Mouse (Mus musculus) B cell, adult 2 months (primary cell): ENCODE data around the gene Glmn.

ENCODE experiments used
- DNase-seq, 2 experiments: peaks; one replicate each; pipeline ENCODE4 v3.0.0; 2022

Glmn gene

GRCm38 (mm10) chr5:107597301-107598077, at the start of gene Glmn, which contains the start of gene Rpap2:
Glmn (minus strand) TSS chr5:107597888.
Rpap2 (plus strand) TSS chr5:107597373.
- peak; percentile 82 to 84 for DNase-seq

DNA sequence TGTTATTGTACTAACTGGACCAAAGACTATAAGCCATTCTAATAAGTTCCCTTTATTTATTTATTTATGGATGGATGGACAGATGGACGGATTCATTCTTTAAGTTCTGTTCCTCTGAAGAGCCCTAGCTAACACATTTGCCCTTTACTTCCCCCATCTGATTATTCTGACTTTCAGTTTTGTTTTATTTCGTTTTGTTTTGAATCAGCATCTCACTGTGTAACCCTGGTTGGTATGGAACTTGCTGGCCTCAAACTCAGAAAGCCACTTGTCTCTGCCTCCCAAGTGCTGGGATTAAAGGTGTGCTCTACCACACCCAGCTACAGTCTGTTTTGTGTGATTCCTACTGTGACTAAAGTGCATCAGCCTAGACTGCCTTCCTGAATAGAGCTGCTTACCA, 48.2 kb upstream of the Glmn start:
- peak in 1 of 2 experiments; percentile 28 for DNase-seq

GRCm38 (mm10) chr5:107644595-107644994, 46.9 kb upstream of the Glmn start:
- DNase-seq: no peak

GRCm38 (mm10) chr5:107638366-107638765, 40.7 kb upstream of the Glmn start:
- DNase-seq: no peak

DNA sequence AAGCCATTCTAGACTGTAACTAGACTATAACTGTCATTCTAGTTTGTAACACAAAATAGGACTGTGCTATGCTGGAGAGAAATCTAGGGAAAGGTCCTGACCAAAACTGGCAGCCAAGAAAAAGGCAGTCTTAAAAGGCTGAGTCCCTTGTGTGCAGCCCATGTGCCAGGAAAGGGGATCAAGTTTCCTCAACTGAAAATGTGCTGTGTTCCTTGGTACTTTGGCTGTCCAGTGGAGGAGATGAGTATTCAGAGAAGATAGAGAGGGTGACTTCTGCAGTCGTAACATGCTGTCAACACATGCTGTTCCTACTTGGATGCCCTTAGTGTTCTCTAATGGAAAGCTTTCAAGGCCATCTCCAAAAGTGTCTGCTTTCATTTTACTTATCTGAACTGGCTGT, 39.4 kb upstream of the Glmn start:
- no peak for DNase-seq

DNA sequence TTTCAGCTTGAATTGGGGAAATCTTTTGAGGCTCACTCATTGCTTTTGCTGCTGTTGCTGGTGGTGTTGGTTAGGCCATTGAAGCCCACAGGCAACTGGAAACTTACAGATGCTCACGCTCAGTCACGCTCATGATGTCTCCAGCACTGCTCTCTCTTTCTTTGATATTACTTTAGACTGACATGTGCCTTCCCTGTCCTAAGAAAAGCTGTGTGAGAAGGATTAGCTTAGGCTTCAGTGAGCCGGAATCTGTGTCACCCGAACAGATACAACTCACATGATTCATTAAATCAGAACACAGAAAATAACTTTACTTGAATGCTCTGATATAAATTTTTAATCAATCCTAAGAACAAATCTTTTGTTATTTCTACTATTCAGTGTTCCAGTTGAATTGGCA, 36.0 kb upstream of the Glmn start:
- DNase-seq: no peak

DNA sequence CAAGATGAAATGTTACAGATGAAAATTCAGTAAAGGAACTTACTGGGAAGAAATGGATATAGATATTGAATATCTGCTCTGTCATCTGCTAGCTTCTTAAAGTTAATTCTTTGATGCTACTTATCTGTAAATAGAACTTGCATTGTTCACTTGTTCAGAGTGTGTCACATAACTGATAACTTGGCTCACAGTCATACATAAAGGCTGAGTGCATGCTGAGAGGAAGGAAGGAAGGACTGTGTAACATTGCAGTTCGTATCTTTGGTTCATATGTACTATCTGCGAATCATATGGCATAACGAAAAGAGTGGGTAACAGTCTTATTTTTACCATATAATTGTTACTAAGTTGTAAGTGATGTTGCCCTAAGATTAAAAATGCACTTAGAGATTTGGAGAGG, 23.6 kb upstream of the Glmn start:
- no peak for DNase-seq

GRCm38 (mm10) chr5:107617986-107618385, 20.3 kb upstream of the Glmn start:
- DNase-seq: no peak

GRCm38 (mm10) chr5:107611224-107611623, 13.5 kb upstream of the Glmn start:
- DNase-seq: peak; percentile 71 to 75

DNA sequence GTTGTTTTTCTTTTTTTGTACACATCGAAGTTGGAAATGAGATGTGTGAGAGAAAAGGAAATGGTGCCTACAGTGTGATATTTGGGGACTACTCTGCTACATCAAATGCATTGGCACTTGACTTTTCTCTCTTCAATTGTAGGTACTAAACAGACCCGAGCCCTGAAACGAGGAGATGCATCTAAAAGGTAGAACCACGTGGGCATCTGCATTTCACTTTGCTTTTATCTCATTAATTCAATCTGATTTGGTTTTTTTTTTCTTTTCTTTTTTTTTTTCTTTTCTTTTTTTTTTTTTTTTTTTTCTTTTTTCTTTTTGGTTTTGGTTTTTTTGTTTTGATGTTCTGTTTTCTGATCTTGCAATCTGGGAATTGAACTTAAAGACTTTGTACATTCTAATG, 692 bp upstream of the Glmn start:
- DNase-seq: no peak

GRCm38 (mm10) chr5:107569148-107569547, 28.5 kb downstream of the Glmn start:
- DNase-seq: no peak

- DNase-seq: no peak
Observed at GRCm38 (mm10) chr5:107556969-107557368, 40.7 kb downstream of the Glmn start.

DNA sequence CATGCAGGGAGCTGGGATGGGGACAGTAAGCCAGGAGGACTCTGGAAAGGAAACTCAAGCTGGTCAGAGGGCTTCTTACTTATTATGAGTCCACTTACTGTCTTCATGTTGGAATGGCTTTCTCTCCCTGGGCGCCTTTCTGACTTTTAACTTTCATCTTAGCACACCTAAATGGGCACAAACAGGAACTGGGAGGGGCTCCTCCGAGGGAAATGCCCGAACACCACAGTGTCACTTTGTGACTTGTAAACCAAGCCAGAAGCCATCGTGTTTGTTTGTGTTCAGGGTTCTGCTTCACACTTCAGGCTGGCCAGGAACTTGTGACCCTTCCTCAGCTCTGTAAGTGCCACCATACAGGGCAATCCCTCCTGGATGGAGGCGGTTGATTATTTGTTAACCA, 43.4 kb downstream of the Glmn start:
- no peak for DNase-seq

- no peak for DNase-seq
Observed at GRCm38 (mm10) chr5:107548444-107548843, 49.2 kb downstream of the Glmn start.

- no peak for DNase-seq
Observed at GRCm38 (mm10) chr5:107547955-107548354, 49.7 kb downstream of the Glmn start.

GRCm38 (mm10) chr5:107545927-107546326, 51.8 kb downstream of the Glmn start:
- no peak for DNase-seq

- no peak for DNase-seq
Observed at GRCm38 (mm10) chr5:107541696-107542095, 56.0 kb downstream of the Glmn start.

GRCm38 (mm10) chr5:107534581-107534980, 63.1 kb downstream of the Glmn start, which contains the start of gene 1700028K03Rik:
1700028K03Rik (plus strand) TSS chr5:107534709.
- no peak for DNase-seq

GRCm38 (mm10) chr5:107533590-107533989, 64.1 kb downstream of the Glmn start:
- no peak for DNase-seq

- no peak for DNase-seq
Observed at GRCm38 (mm10) chr5:107528856-107529255, 68.8 kb downstream of the Glmn start.

GRCm38 (mm10) chr5:107524281-107524680, 73.4 kb downstream of the Glmn start:
- peak in 1 of 2 experiments; percentile 8 for DNase-seq

GRCm38 (mm10) chr5:107521897-107522296, 75.8 kb downstream of the Glmn start:
- DNase-seq: no peak

- DNase-seq: no peak
Observed at GRCm38 (mm10) chr5:107521386-107521785, 76.3 kb downstream of the Glmn start.

- DNase-seq: no peak
Observed at GRCm38 (mm10) chr5:107518602-107519001, 79.1 kb downstream of the Glmn start.

DNA sequence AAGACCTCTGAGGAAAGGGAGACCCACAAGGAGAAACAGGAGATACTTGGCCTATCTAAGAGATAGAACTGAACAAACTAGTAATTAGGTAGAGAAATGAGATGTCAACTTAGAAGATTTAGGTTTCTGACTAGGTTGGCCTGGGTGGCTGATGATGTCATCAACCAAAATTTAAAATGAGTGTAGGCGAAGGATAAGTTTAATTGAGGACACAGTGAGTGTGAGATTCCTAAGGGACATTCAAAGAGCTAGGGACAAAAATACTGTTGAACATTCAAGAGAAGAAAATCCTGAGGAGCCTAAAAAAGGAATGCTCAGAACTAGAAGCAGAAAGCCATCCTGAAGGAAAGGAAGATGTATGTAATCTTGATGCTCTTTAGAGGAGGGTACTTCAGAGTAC, 81.6 kb downstream of the Glmn start:
- no peak for DNase-seq
